Mouse (Mus musculus): ENCODE results near the gene Polr3b. TPM values are rescaled to one million over a fixed set of nuclear protein-coding genes. Genes with fewer than 3 reads are reported as not detected.
A peak's percentile ranks its signal among the peaks of the same experiment; 100 is the strongest.

Gene Polr3b
- polyA plus RNA-seq, 1 experiment from 2014 or later, result 11.2 TPM

GRCm38 (mm10) chr10:84722711-84723110 is 100.6 kb downstream of the Polr3b start:
- Histone ChIP-seq H3K27ac (ENCODE audit: low read length) (no peak overlapping the region), H3K4me2 (ENCODE audit: low read depth, low read length) (no peak overlapping the region), H3K4me3 (replicated peaks; ENCODE audit: low read length) (no peak overlapping the region), H3K4me1 (ENCODE audit: control insufficient read depth, insufficient read depth, low read length) (no peaks in the 10 kb centered on the region), H3K9ac (ENCODE audit: low read length) (no peak overlapping the region), H3K9me3 (replicated peaks; ENCODE audit: control insufficient read depth, low read length) (no peaks in the 10 kb centered on the region), H3K27me3 (ENCODE audit: control insufficient read depth, insufficient read depth, low read length) (no peaks in the 10 kb centered on the region), H3K36me3 (ENCODE audit: control insufficient read depth, insufficient read depth, low read length) (no peaks in the 10 kb centered on the region)
- WGBS, result 86% methylated on average over 12 of the region's 12 CpGs
- ATAC-seq (ENCODE audit: insufficient read depth, low FRiP score), result no peak

- no peak for ATAC-seq (ENCODE audit: insufficient read depth, low FRiP score)
These were observed 104.9 kb downstream of the Polr3b start for GRCm38 (mm10) chr10:84727005-84727404.

GRCm38 (mm10) chr10:84727760-84728159 is 105.7 kb downstream of the Polr3b start:
- ATAC-seq (ENCODE audit: insufficient read depth, low FRiP score), result no peak
- H3K4me2 ChIP-seq (ENCODE audit: low read depth, low read length), result no peak overlapping the region
- no peak overlapping the region for H3K27ac ChIP-seq (ENCODE audit: low read length)
- H3K9ac ChIP-seq (ENCODE audit: low read length), result no peak overlapping the region
- WGBS, result 87% methylated on average over 4 of the region's 4 CpGs
- H3K27me3 ChIP-seq (ENCODE audit: control insufficient read depth, insufficient read depth, low read length), result no peaks in the 10 kb centered on the region
- no peak overlapping the region for H3K4me3 ChIP-seq (replicated peaks; ENCODE audit: low read length)
- no peaks in the 10 kb centered on the region for H3K36me3 ChIP-seq (ENCODE audit: control insufficient read depth, insufficient read depth, low read length)
- no peaks in the 10 kb centered on the region for H3K4me1 ChIP-seq (ENCODE audit: control insufficient read depth, insufficient read depth, low read length)
- H3K9me3 ChIP-seq (replicated peaks; ENCODE audit: control insufficient read depth, low read length), result no peaks in the 10 kb centered on the region

More at GRCm38 (mm10) chr10:84727005-84727404, 104.9 kb downstream of the Polr3b start:
- Histone ChIP-seq H3K36me3 (ENCODE audit: control insufficient read depth, insufficient read depth, low read length) (no peaks in the 10 kb centered on the region), H3K9ac (ENCODE audit: low read length) (no peak overlapping the region), H3K27me3 (ENCODE audit: control insufficient read depth, insufficient read depth, low read length) (no peaks in the 10 kb centered on the region), H3K27ac (ENCODE audit: low read length) (no peak overlapping the region), H3K9me3 (replicated peaks; ENCODE audit: control insufficient read depth, low read length) (no peaks in the 10 kb centered on the region), H3K4me3 (replicated peaks; ENCODE audit: low read length) (no peak overlapping the region), H3K4me1 (ENCODE audit: control insufficient read depth, insufficient read depth, low read length) (no peaks in the 10 kb centered on the region), H3K4me2 (ENCODE audit: low read depth, low read length) (no peak overlapping the region)
- 88% methylated on average over 12 of the region's 12 CpGs for WGBS

- WGBS, result 79% methylated on average over 3 of the region's 3 CpGs
- no peak overlapping the region for H3K4me2 ChIP-seq (ENCODE audit: low read depth, low read length)
- H3K36me3 ChIP-seq (ENCODE audit: control insufficient read depth, insufficient read depth, low read length), result no peaks in the 10 kb centered on the region
- no peaks in the 10 kb centered on the region for H3K9me3 ChIP-seq (replicated peaks; ENCODE audit: control insufficient read depth, low read length)
- H3K4me3 ChIP-seq (replicated peaks; ENCODE audit: low read length), result no peak overlapping the region
- H3K27me3 ChIP-seq (ENCODE audit: control insufficient read depth, insufficient read depth, low read length), result no peaks in the 10 kb centered on the region
- H3K9ac ChIP-seq (ENCODE audit: low read length), result no peak overlapping the region
- H3K4me1 ChIP-seq (ENCODE audit: control insufficient read depth, insufficient read depth, low read length), result no peaks in the 10 kb centered on the region
- ATAC-seq (ENCODE audit: insufficient read depth, low FRiP score), result no peak
- H3K27ac ChIP-seq (ENCODE audit: low read length), result no peak overlapping the region
These were observed 108.0 kb downstream of the Polr3b start for GRCm38 (mm10) chr10:84730078-84730477.

GRCm38 (mm10) chr10:84730956-84731355 is 108.9 kb downstream of the Polr3b start:
- Histone ChIP-seq H3K36me3 (ENCODE audit: control insufficient read depth, insufficient read depth, low read length) (no peaks in the 10 kb centered on the region), H3K27me3 (ENCODE audit: control insufficient read depth, insufficient read depth, low read length) (no peaks in the 10 kb centered on the region), H3K4me1 (ENCODE audit: control insufficient read depth, insufficient read depth, low read length) (no peaks in the 10 kb centered on the region), H3K27ac (ENCODE audit: low read length) (no peak overlapping the region), H3K4me2 (ENCODE audit: low read depth, low read length) (no peak overlapping the region), H3K9me3 (replicated peaks; ENCODE audit: control insufficient read depth, low read length) (no peaks in the 10 kb centered on the region), H3K4me3 (replicated peaks; ENCODE audit: low read length) (no peak overlapping the region), H3K9ac (ENCODE audit: low read length) (no peak overlapping the region)
- 80% methylated on average over 9 of the region's 9 CpGs for WGBS
- ATAC-seq (ENCODE audit: insufficient read depth, low FRiP score), result no peak

GRCm38 (mm10) chr10:84733511-84733910 is 111.4 kb downstream of the Polr3b start:
- 34% methylated on average over 6 of the region's 6 CpGs for WGBS
- H3K4me1 ChIP-seq (ENCODE audit: control insufficient read depth, insufficient read depth, low read length), result no peaks in the 10 kb centered on the region
- no peak overlapping the region for H3K4me2 ChIP-seq (ENCODE audit: low read depth, low read length)
- no peaks in the 10 kb centered on the region; the same call in 1 of the 2 replicates for H3K9me3 ChIP-seq (replicated peaks; ENCODE audit: control insufficient read depth, low read length)
- no peak overlapping the region for H3K9ac ChIP-seq (ENCODE audit: low read length)
- no peak for ATAC-seq (ENCODE audit: insufficient read depth, low FRiP score)
- H3K27ac ChIP-seq (ENCODE audit: low read length), result no peak overlapping the region
- H3K4me3 ChIP-seq (replicated peaks; ENCODE audit: low read length), result no peak overlapping the region
- H3K36me3 ChIP-seq (ENCODE audit: control insufficient read depth, insufficient read depth, low read length), result no peaks in the 10 kb centered on the region
- no peaks in the 10 kb centered on the region for H3K27me3 ChIP-seq (ENCODE audit: control insufficient read depth, insufficient read depth, low read length)

- no peaks in the 10 kb centered on the region for H3K36me3 ChIP-seq (ENCODE audit: control insufficient read depth, insufficient read depth, low read length)
- H3K9me3 ChIP-seq (replicated peaks; ENCODE audit: control insufficient read depth, low read length), result no peaks in the 10 kb centered on the region
- H3K4me1 ChIP-seq (ENCODE audit: control insufficient read depth, insufficient read depth, low read length), result peaks cover 22% of the 10 kb centered on the region
- H3K27ac ChIP-seq (ENCODE audit: low read length), result no peak overlapping the region
- peak overlapping the region; percentile 29 for H3K4me3 ChIP-seq (replicated peaks; ENCODE audit: low read length)
- H3K4me2 ChIP-seq (ENCODE audit: low read depth, low read length), result peak overlapping the region; percentile 48
- H3K27me3 ChIP-seq (ENCODE audit: control insufficient read depth, insufficient read depth, low read length), result peaks cover 83% of the 10 kb centered on the region
- whole genome bisulfite sequencing, result 1% methylated on average over 66 of the region's 66 CpGs
- H3K9ac ChIP-seq (ENCODE audit: low read length), result no peak overlapping the region
- peak; percentile 33; the same call in 1 of the 2 replicates for ATAC-seq (ENCODE audit: insufficient read depth, low FRiP score)
These were observed 133.0 kb downstream of the Polr3b start for GRCm38 (mm10) chr10:84754851-84755785.

GRCm38 (mm10) chr10:84755786-84756203 is 133.7 kb downstream of the Polr3b start, which contains the start of gene Rfx4:
Gene Rfx4, plus strand, starts transcription at chr10:84756062.
- no peaks in the 10 kb centered on the region for H3K36me3 ChIP-seq (ENCODE audit: control insufficient read depth, insufficient read depth, low read length)
- H3K27me3 ChIP-seq (ENCODE audit: control insufficient read depth, insufficient read depth, low read length), result peaks cover 89% of the 10 kb centered on the region
- no peak for ATAC-seq (ENCODE audit: insufficient read depth, low FRiP score)
- no peak within 1 kb of the TSS for H3K9ac ChIP-seq (ENCODE audit: low read length)
- no peak within 1 kb of the TSS for H3K27ac ChIP-seq (ENCODE audit: low read length)
- peak within 1 kb of the TSS; percentile 29 for H3K4me3 ChIP-seq (replicated peaks; ENCODE audit: low read length)
- peaks cover 28% of the 10 kb centered on the region for H3K4me1 ChIP-seq (ENCODE audit: control insufficient read depth, insufficient read depth, low read length)
- WGBS, result under 1% methylated on average over 24 of the region's 24 CpGs
- peak within 1 kb of the TSS; percentile 48 for H3K4me2 ChIP-seq (ENCODE audit: low read depth, low read length)
- H3K9me3 ChIP-seq (replicated peaks; ENCODE audit: control insufficient read depth, low read length), result no peaks in the 10 kb centered on the region

- ATAC-seq (ENCODE audit: insufficient read depth, low FRiP score), result no peak
- peak overlapping the region; percentile 43 for H3K4me2 ChIP-seq (ENCODE audit: low read depth, low read length)
- peak overlapping the region; percentile 29 for H3K4me3 ChIP-seq (replicated peaks; ENCODE audit: low read length)
- H3K27me3 ChIP-seq (ENCODE audit: control insufficient read depth, insufficient read depth, low read length), result peaks cover 94% of the 10 kb centered on the region
- peaks cover 28% of the 10 kb centered on the region for H3K4me1 ChIP-seq (ENCODE audit: control insufficient read depth, insufficient read depth, low read length)
- under 1% methylated on average over 42 of the region's 42 CpGs for WGBS
- H3K36me3 ChIP-seq (ENCODE audit: control insufficient read depth, insufficient read depth, low read length), result no peaks in the 10 kb centered on the region
- no peaks in the 10 kb centered on the region for H3K9me3 ChIP-seq (replicated peaks; ENCODE audit: control insufficient read depth, low read length)
- no peak overlapping the region for H3K27ac ChIP-seq (ENCODE audit: low read length)
- no peak overlapping the region for H3K9ac ChIP-seq (ENCODE audit: low read length)
These were observed 134.5 kb downstream of the Polr3b start for GRCm38 (mm10) chr10:84756435-84757095.
